Mouse (Mus musculus) G1E (cell line): ENCODE results near the gene 1700034J05Rik. TPM values are rescaled to one million over a fixed set of nuclear protein-coding genes. Genes with fewer than 3 reads are reported as not detected.

Experiments
- ATAC-seq: 2 replicates; pipeline ENCODE4 v1.8.0; 2016; ENCODE audit warnings: mild to moderate bottlenecking; ENCODE audit not compliant: insufficient number of reproducible peaks, poor library complexity, low FRiP score, severe bottlenecking; ENCODE audit errors: extremely low read depth
- DNase-seq: peaks from one replicate; pipeline ENCODE4 v3.0.0; 2012; ENCODE audit warnings: low spot score
- H3K27me3 ChIP-seq: 2 replicates; pipeline ENCODE4 v1.6.1; 2012; ENCODE audit warnings: mild to moderate bottlenecking, low read length, inconsistent platforms; ENCODE audit not compliant: insufficient read depth
- H3K36me3 ChIP-seq: replicated peaks from 2 replicates; pipeline ENCODE3; 2012; ENCODE audit warnings: mild to moderate bottlenecking, inconsistent platforms
- H3K4me1 ChIP-seq: 2 replicates; pipeline ENCODE4 v1.6.1; 2012; ENCODE audit warnings: low read depth, low read length, inconsistent platforms, mixed read lengths; ENCODE audit not compliant: insufficient read depth
- H3K4me3 ChIP-seq: 2 replicates; pipeline ENCODE4 v1.5.1; 2012; ENCODE audit warnings: low read depth, mild to moderate bottlenecking, inconsistent platforms, low read length, moderate library complexity, mixed read lengths
- H3K9me3 ChIP-seq: replicated peaks from 2 replicates; pipeline ENCODE4 v1.6.1; 2012; ENCODE audit warnings: inconsistent platforms
- CTCF ChIP-seq: IDR thresholded peaks from 2 replicates; pipeline ENCODE4 v1.5.1; 2012; ENCODE audit warnings: low read depth, low read length, inconsistent platforms, mixed read lengths
- GATA1 ChIP-seq: IDR thresholded peaks from 2 replicates; pipeline ENCODE4 v1.6.1; 2012; ENCODE audit warnings: borderline replicate concordance, low read length, inconsistent platforms, mixed read lengths
- GATA2 ChIP-seq: IDR thresholded peaks from 2 replicates; pipeline ENCODE4 v1.6.1; 2012; ENCODE audit warnings: low read depth, low read length, inconsistent platforms, borderline replicate concordance
- POLR2AphosphoS5 ChIP-seq: IDR thresholded peaks from 2 replicates; pipeline ENCODE4 v1.6.1; 2012; ENCODE audit warnings: low read depth, low read length, inconsistent platforms; ENCODE audit not compliant: insufficient replicate concordance
- TAL1 ChIP-seq: conservative IDR thresholded peaks from 2 replicates; pipeline ENCODE4 v1.6.1; 2012; ENCODE audit warnings: low read depth, low read length, inconsistent platforms, mixed read lengths
- polyA plus RNA-seq: library from polyadenylated mRNA; stranded (reverse); fragments of >175 nt; gene quantifications from 2 replicates; pipeline ENCODE4 v1.2.3, GENCODE M21; 2012
- total RNA-seq, 2 experiments: library from RNA; stranded (forward) in 1 of 2; stranded (reverse) in 1 of 2; fragments of 200-1000 nt in 1 of 2; fragments of >200 nt in 1 of 2; fragmentation: Nextera tagmentation in 1 of 2; gene quantifications; 2 replicates each; pipeline ENCODE4 v1.2.3; 2014 to 2017

The 1700034J05Rik gene
- total RNA-seq (2014; fragmentation: Nextera tagmentation) (not detected in 2 replicates), total RNA-seq (2017) (0.11 TPM in 1 of 2 replicates, not detected in the other), polyA plus RNA-seq (not detected in 2 replicates)

GRCm38 (mm10) chr6:146954258-146954657 is at the start of gene 1700034J05Rik:
Gene 1700034J05Rik (minus strand): TSS chr6:146954422.
- TF ChIP-seq CTCF (no peak), TAL1 (no peak), GATA1 (no peak), POLR2AphosphoS5 (no peak), GATA2 (no peak)
- DNase-seq (no peak), ATAC-seq (no peak)
- H3K36me3 ChIP-seq, result no peaks in the 10 kb centered on the region
- no peaks in the 10 kb centered on the region for H3K9me3 ChIP-seq
- H3K4me1 ChIP-seq, result no peaks in the 10 kb centered on the region
- no peak within 1 kb of the TSS for H3K4me3 ChIP-seq
- peaks cover 3% of the 10 kb centered on the region for H3K27me3 ChIP-seq

- no peaks in the 10 kb centered on the region for H3K4me1 ChIP-seq
- H3K9me3 ChIP-seq, result no peaks in the 10 kb centered on the region
- ATAC-seq (no peak), DNase-seq (no peak)
- H3K4me3 ChIP-seq, result no peak overlapping the region
- H3K27me3 ChIP-seq, result no peaks in the 10 kb centered on the region
- H3K36me3 ChIP-seq, result no peaks in the 10 kb centered on the region
- TF ChIP-seq CTCF (no peak), GATA1 (no peak), GATA2 (no peak), POLR2AphosphoS5 (no peak), TAL1 (no peak)
Observed at GRCm38 (mm10) chr6:146999755-147000154, 45.5 kb upstream of the 1700034J05Rik start.

DNA sequence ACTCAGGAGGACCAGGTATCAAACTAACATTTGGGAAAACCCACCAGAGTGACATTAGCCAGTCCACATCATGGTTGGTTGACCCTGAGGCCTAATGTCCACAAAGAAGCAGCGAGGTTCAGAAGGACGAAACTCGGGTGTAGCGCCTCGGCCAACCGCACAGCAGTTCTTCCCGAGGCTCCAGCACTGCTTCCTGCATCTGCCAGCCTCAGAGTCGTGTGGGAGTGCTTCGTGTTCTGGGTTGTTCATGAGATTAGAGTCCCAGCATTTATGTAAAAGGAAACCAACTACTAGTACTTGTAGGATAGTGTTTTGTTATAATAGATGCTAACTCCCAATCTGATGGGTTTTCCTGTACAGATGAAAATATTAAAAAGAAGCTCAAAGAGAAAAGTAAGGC is 45.1 kb upstream of the 1700034J05Rik start:
- H3K4me1 ChIP-seq, result no peaks in the 10 kb centered on the region
- no peaks in the 10 kb centered on the region for H3K27me3 ChIP-seq
- no peak for TF ChIP-seq TAL1
- no peak for TF ChIP-seq POLR2AphosphoS5
- no peak for TF ChIP-seq GATA2
- no peak for TF ChIP-seq CTCF
- no peak for TF ChIP-seq GATA1
- no peaks in the 10 kb centered on the region for H3K36me3 ChIP-seq
- DNase-seq, result no peak
- H3K9me3 ChIP-seq, result no peaks in the 10 kb centered on the region
- ATAC-seq, result no peak
- H3K4me3 ChIP-seq, result no peak overlapping the region

GRCm38 (mm10) chr6:146998710-146999109 is 44.5 kb upstream of the 1700034J05Rik start:
- Histone ChIP-seq H3K9me3 (no peaks in the 10 kb centered on the region), H3K27me3 (no peaks in the 10 kb centered on the region), H3K4me3 (no peak overlapping the region), H3K4me1 (no peaks in the 10 kb centered on the region), H3K36me3 (no peaks in the 10 kb centered on the region)
- TF ChIP-seq POLR2AphosphoS5 (no peak), GATA1 (no peak), TAL1 (no peak), GATA2 (no peak), CTCF (no peak)
- ATAC-seq, result no peak
- DNase-seq, result no peak

DNA sequence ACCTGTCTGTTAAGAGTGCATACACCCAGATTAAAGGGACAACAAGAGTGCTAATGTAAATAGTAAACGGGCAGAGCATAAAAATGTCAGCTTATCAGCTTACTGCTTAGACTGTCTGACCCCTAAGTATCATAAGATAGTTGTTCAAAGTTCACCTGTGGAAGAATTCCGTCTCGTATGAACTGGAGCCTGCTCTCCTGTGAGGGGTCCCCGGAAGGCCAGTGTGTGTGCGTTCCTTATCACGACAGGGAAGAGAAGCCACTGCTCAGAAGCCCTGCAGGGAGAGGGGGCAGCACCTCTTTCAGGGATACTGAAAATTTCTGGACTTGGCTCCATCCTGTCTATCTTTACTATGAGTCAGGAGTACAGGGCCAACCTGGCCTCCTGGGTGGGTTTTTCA is 42.8 kb upstream of the 1700034J05Rik start:
- Histone ChIP-seq H3K36me3 (no peaks in the 10 kb centered on the region), H3K4me3 (no peak overlapping the region), H3K9me3 (no peaks in the 10 kb centered on the region), H3K4me1 (no peaks in the 10 kb centered on the region), H3K27me3 (no peaks in the 10 kb centered on the region)
- DNase-seq (no peak), ATAC-seq (no peak)
- no peak for TF ChIP-seq GATA1
- TF ChIP-seq GATA2, result no peak
- TF ChIP-seq TAL1, result no peak
- no peak for TF ChIP-seq CTCF
- no peak for TF ChIP-seq POLR2AphosphoS5

DNA sequence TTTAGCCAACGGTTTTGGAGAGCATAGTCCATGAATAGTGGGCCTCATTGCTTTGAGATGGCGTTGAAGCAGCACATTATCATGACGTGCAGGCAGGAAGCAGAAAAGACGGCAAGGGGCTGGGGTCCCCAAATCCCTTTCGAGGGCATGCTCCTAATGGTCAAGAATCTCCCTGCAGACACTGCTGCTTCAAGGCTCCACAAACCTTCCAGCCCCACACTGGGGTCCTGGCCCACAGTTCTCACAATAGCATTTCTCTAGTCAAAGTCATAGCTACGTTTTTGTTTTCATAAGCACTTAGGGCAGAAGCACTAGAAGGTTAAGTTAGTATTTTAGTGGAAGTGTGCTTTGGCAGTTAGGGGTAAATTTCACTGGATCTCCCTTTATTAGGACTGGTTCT is 41.7 kb upstream of the 1700034J05Rik start:
- H3K9me3 ChIP-seq, result no peaks in the 10 kb centered on the region
- DNase-seq, result no peak
- no peaks in the 10 kb centered on the region for H3K4me1 ChIP-seq
- H3K27me3 ChIP-seq, result no peaks in the 10 kb centered on the region
- no peaks in the 10 kb centered on the region for H3K36me3 ChIP-seq
- no peak overlapping the region for H3K4me3 ChIP-seq
- no peak for ATAC-seq
- TF ChIP-seq POLR2AphosphoS5 (no peak), CTCF (no peak), TAL1 (no peak), GATA1 (no peak), GATA2 (no peak)

DNA sequence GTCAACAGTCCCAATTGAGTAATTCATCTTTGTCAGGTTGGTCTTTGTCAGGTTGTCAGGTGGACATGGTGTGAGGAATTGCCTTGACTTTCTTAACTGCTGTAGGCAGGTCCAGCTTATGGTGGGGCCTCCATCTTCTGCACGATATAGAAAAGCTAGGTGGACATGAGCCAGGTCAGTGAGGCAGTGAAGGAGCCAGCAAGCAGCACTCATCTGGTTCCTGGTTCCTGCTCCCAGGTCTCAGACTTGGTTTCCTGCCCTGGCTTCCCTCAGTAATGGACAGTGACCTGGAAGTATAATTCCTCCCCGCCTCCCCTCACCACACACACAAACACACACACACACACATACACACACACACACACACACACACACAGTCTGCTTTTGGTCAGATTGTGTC is 41.2 kb upstream of the 1700034J05Rik start:
- Histone ChIP-seq H3K4me1 (no peaks in the 10 kb centered on the region), H3K4me3 (no peak overlapping the region), H3K36me3 (no peaks in the 10 kb centered on the region), H3K27me3 (no peaks in the 10 kb centered on the region), H3K9me3 (no peaks in the 10 kb centered on the region)
- ATAC-seq (no peak), DNase-seq (no peak)
- TF ChIP-seq GATA2 (no peak), POLR2AphosphoS5 (no peak), GATA1 (no peak), CTCF (no peak), TAL1 (no peak)
